Mouse (Mus musculus) layer of hippocampus, adult 11-12 months (tissue): ENCODE measurements at regions not wholly inside any gene's neighbourhood (a gene's known extent, or its start where the extent isn't known, plus 50 kb on each side); places are given as distances from the start of the nearest gene placed in this dataset.
"Not testable (repeated sequence)": the region's sequence is repeated elsewhere in the genome, so short reads cannot be mapped to it uniquely, and the experiment has no call there.

ENCODE experiments used
- DNase-seq: peaks from one replicate; pipeline ENCODE4 v3.0.0; 2022; ENCODE audit warnings: low spot score

- DNase-seq, result not testable (repeated sequence)
These were observed 124.7 kb upstream of the Fgf14 start for GRCm38 (mm10) chr14:124801589-124801988.

GRCm38 (mm10) chr14:124800421-124800820 lies 123.5 kb upstream of the Fgf14 start:
- no peak for DNase-seq

GRCm38 (mm10) chr14:124775402-124775801 lies 98.5 kb upstream of the Fgf14 start:
- no peak for DNase-seq

GRCm38 (mm10) chr14:124767996-124768395 lies 91.1 kb upstream of the Fgf14 start:
- no peak for DNase-seq

GRCm38 (mm10) chr14:124767234-124767633 lies 90.3 kb upstream of the Fgf14 start:
- no peak for DNase-seq

GRCm38 (mm10) chr14:124742491-124742890 lies 65.6 kb upstream of the Fgf14 start:
- peak; percentile 22 for DNase-seq
